In the genomic region with DNA sequence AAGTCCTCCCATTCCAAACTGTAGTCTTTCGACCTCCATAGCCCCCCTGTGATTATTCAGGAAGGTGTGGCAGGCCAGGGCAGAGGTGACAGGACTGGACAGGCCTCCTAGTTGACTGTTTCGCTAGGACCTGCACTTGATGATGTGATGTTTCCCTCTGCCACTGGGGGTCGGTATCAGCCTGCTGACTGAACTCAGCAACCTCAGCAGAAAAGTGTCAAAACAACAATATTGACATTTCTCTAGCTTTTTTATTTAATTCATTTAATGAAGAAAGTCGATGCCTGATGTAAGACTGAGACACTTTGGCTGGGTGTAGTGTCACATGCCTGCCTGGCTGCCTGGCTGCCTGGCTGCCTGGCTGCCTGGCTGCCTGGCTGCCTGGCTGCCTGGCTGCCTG, we compare ENCODE assay signal across 9 mouse cellular contexts. TPM values are rescaled to one million over a fixed set of nuclear protein-coding genes. Genes with fewer than 3 reads are reported as not detected.
DNase-seq lines count a peak whose midpoint lies in the region; ATAC-seq and TF ChIP-seq lines count a peak whose summit lies in the region.
"Had no signal": no experiment of that assay in that cellular context is flagged by ENCODE, and none has a peak within 500 bp of the region (broad histone marks: within the 10 kb centered on the region; RNA-seq: fewer than 3 reads in every experiment).

No protein-coding gene starts in this region.

- H3K36me3 ChIP-seq in lung, embryonic 14.5 days (ENCODE audit: insufficient read depth), result no peaks in the 10 kb centered on the region
- no peaks in the 10 kb centered on the region for H3K36me3 ChIP-seq in forebrain, embryonic 16.5 days (ENCODE audit: control insufficient read depth, insufficient read depth)
- H3K36me3 ChIP-seq: embryonic facial prominence, embryonic 12.5 days; limb, embryonic 12.5 days had no signal

- no peaks in the 10 kb centered on the region for H3K4me1 ChIP-seq in lung, embryonic 14.5 days (ENCODE audit: insufficient read depth)
- H3K4me1 ChIP-seq in cerebellum, adult 2 months (ENCODE audit: control insufficient read depth, insufficient read depth, low read length), result no peaks in the 10 kb centered on the region
- H3K4me1 ChIP-seq in forebrain, embryonic 16.5 days (replicated peaks; ENCODE audit: control insufficient read depth, insufficient read depth, low read length), result no peaks in the 10 kb centered on the region
- H3K4me1 ChIP-seq: embryonic facial prominence, embryonic 12.5 days; limb, embryonic 12.5 days had no signal

- no peak overlapping the region for H3K27ac ChIP-seq in lung, embryonic 14.5 days (ENCODE audit: low read depth)
- no peak overlapping the region for H3K27ac ChIP-seq in cerebellum, adult 2 months (ENCODE audit: insufficient read depth, low read length)
- H3K27ac ChIP-seq in forebrain, embryonic 16.5 days (ENCODE audit: low read length), result no peak overlapping the region
- H3K27ac ChIP-seq: embryonic facial prominence, embryonic 12.5 days; limb, embryonic 12.5 days had no signal

- no peaks in the 10 kb centered on the region for H3K9me3 ChIP-seq in lung, embryonic 14.5 days (ENCODE audit: low read depth, low read length)
- no peaks in the 10 kb centered on the region for H3K9me3 ChIP-seq in forebrain, embryonic 16.5 days (ENCODE audit: control insufficient read depth, low read length)
- H3K9me3 ChIP-seq: embryonic facial prominence, embryonic 12.5 days; limb, embryonic 12.5 days had no signal

- peak; percentile 54 for DNase-seq in lung, embryonic 14.5 days
- no peak for DNase-seq in lung, adult 18-20 months
- peak; percentile 32 to 41 for DNase-seq in cerebellum, adult 2 months
- DNase-seq in layer of hippocampus, adult 9-11 months, result peak; percentile 33
- peak; percentile 35 for DNase-seq in neural tube, embryonic 10.5 days (ENCODE audit: extremely low spot score, low spot score)
- no peak for DNase-seq in natural killer cell, adult 2 months (ENCODE audit: low spot score in 2 of 2)

- ATAC-seq in lung, embryonic 14.5 days (ENCODE audit: insufficient read depth), result no peak
- ATAC-seq in forebrain, embryonic 16.5 days, result peak; percentile 82

- no peak overlapping the region for H3K4me3 ChIP-seq in lung, embryonic 14.5 days (ENCODE audit: low read depth, low read length)
- H3K4me3 ChIP-seq in cerebellum, adult 2 months (replicated peaks; ENCODE audit: insufficient read depth, low read depth, low read length), result no peak overlapping the region
- no peak overlapping the region for H3K4me3 ChIP-seq in forebrain, embryonic 16.5 days (replicated peaks; ENCODE audit: low read length)
- H3K4me3 ChIP-seq: embryonic facial prominence, embryonic 12.5 days; limb, embryonic 12.5 days had no signal

- TF ChIP-seq POLR2A in cerebellum, adult 2 months (IDR thresholded peaks at IDR 0.05; ENCODE audit: borderline replicate concordance, insufficient read depth, low read length), result no peak

- H3K27me3 ChIP-seq in lung, embryonic 14.5 days (ENCODE audit: insufficient read depth, low read length), result no peaks in the 10 kb centered on the region
- H3K27me3 ChIP-seq in cerebellum, adult 2 months (ENCODE audit: control insufficient read depth, insufficient read depth, low read length), result no peaks in the 10 kb centered on the region
- H3K27me3 ChIP-seq in forebrain, embryonic 16.5 days (replicated peaks; ENCODE audit: control insufficient read depth, insufficient read depth, low read length), result no peaks in the 10 kb centered on the region
- H3K27me3 ChIP-seq: embryonic facial prominence, embryonic 12.5 days; limb, embryonic 12.5 days had no signal

- H3K4me2 ChIP-seq in lung, embryonic 14.5 days, result no peak overlapping the region
- no peak overlapping the region for H3K4me2 ChIP-seq in forebrain, embryonic 16.5 days (ENCODE audit: low read length)
- H3K4me2 ChIP-seq: embryonic facial prominence, embryonic 12.5 days; limb, embryonic 12.5 days had no signal

- H3K9ac ChIP-seq in lung, embryonic 14.5 days, result no peak overlapping the region
- H3K9ac ChIP-seq in forebrain, embryonic 16.5 days (replicated peaks; ENCODE audit: low read depth, low read length), result no peak overlapping the region
- H3K9ac ChIP-seq: embryonic facial prominence, embryonic 12.5 days; limb, embryonic 12.5 days had no signal

- peak; percentile 79 for TF ChIP-seq CTCF in lung, embryonic 14.5 days (IDR thresholded peaks at IDR 0.05; ENCODE audit: low read depth)
- peak; percentile 60 for TF ChIP-seq CTCF in cerebellum, adult 2 months (IDR thresholded peaks at IDR 0.05; ENCODE audit: borderline replicate concordance, insufficient read depth, low read depth, low read length)

- WGBS in lung, embryonic 14.5 days, result 12% methylated on average over 4 of the region's 4 CpGs
- 18% methylated on average over 4 of the region's 4 CpGs for WGBS in cerebellum, adult 2 months
- 12% methylated on average over 4 of the region's 4 CpGs for WGBS in forebrain, embryonic 16.5 days

RNA-seq across cellular contexts. Expression of a gene that starts 22.2 kb away (rescaled TPM):
- 19.2 and 19.9 TPM in 2 replicates for polyA plus RNA-seq in lung, embryonic 14.5 days (2014; fragmentation: Nextera tagmentation; extraction: Ambion mirVana)
- 18.6 and 19.0 TPM in 2 replicates for polyA plus RNA-seq in cerebellum, adult 2 months (2012; rRNA removed)
- 21.3 and 21.8 TPM in 2 replicates for polyA plus RNA-seq in forebrain, embryonic 16.5 days (2015; fragmentation: Nextera tagmentation; extraction: Ambion mirVana)

RNA-seq across cellular contexts. Expression of a gene that starts 54.5 kb away (rescaled TPM):
- polyA plus RNA-seq in lung, embryonic 14.5 days (2014; fragmentation: Nextera tagmentation; extraction: Ambion mirVana), result 2.4 and 3.9 TPM in 2 replicates
- 67.9 and 81.3 TPM in 2 replicates for polyA plus RNA-seq in cerebellum, adult 2 months (2012; rRNA removed)
- 2.9 and 3.6 TPM in 2 replicates for polyA plus RNA-seq in forebrain, embryonic 16.5 days (2015; fragmentation: Nextera tagmentation; extraction: Ambion mirVana)

Comparison
In these comparisons a context has a peak if more than half of its experiments do, and no peak if none do; other contexts are left out.
1. DNase-seq: peak in lung, embryonic 14.5 days (single experiment), cerebellum, adult 2 months (2 of 2), layer of hippocampus, adult 9-11 months (single experiment) and neural tube, embryonic 10.5 days (single experiment); none in lung, adult 18-20 months (0 of 2) and natural killer cell, adult 2 months (0 of 2).
2. RNA of a gene that starts 54.5 kb away (polyA plus RNA-seq): 67.9 to 81.3 TPM in cerebellum, adult 2 months; 2.9 to 3.6 TPM in forebrain, embryonic 16.5 days and 2.4 to 3.9 TPM in lung, embryonic 14.5 days; every median in the first group is over 10 times any median in the second.